Mouse (Mus musculus): Measurements from ENCODE around the gene Tbc1d24.

The Tbc1d24 gene

GRCm38 (mm10) chr17:24209916-24210240 lies 4.5 kb upstream of the Tbc1d24 start:
- no peak for DNase-seq (ENCODE audit: low spot score)

- peak; percentile 86 for DNase-seq (ENCODE audit: low spot score)
These were observed 3.9 kb upstream of the Tbc1d24 start, which contains the start of gene Ntn3 for GRCm38 (mm10) chr17:24209043-24209915. Ntn3 (minus strand) TSS chr17:24209531.

GRCm38 (mm10) chr17:24208641-24209042 lies 3.3 kb upstream of the Tbc1d24 start:
- peak; percentile 62 for DNase-seq (ENCODE audit: low spot score)

GRCm38 (mm10) chr17:24207768-24208640 lies 2.6 kb upstream of the Tbc1d24 start:
- no peak for DNase-seq (ENCODE audit: low spot score)

GRCm38 (mm10) chr17:24206451-24207351 lies 1.3 kb upstream of the Tbc1d24 start:
- peak; percentile 72 for DNase-seq (ENCODE audit: low spot score)

- no peak for DNase-seq (ENCODE audit: low spot score)
These were observed 573 bp upstream of the Tbc1d24 start for GRCm38 (mm10) chr17:24205908-24206361.

- DNase-seq (ENCODE audit: low spot score), result no peak
These were observed 516 bp downstream of the Tbc1d24 start for GRCm38 (mm10) chr17:24204846-24205245.

GRCm38 (mm10) chr17:24203611-24204534 lies 1.5 kb downstream of the Tbc1d24 start:
- no peak for DNase-seq (ENCODE audit: low spot score)

GRCm38 (mm10) chr17:24203068-24203467 lies 2.3 kb downstream of the Tbc1d24 start:
- no peak for DNase-seq (ENCODE audit: low spot score)

- no peak for DNase-seq (ENCODE audit: low spot score)
These were observed 4.3 kb downstream of the Tbc1d24 start for GRCm38 (mm10) chr17:24201092-24201491.

- DNase-seq (ENCODE audit: low spot score), result no peak
These were observed 5.6 kb downstream of the Tbc1d24 start for GRCm38 (mm10) chr17:24199741-24200140.

- DNase-seq (ENCODE audit: low spot score), result no peak
These were observed 6.1 kb downstream of the Tbc1d24 start for GRCm38 (mm10) chr17:24199252-24199651.

- no peak for DNase-seq (ENCODE audit: low spot score)
These were observed 8.1 kb downstream of the Tbc1d24 start for GRCm38 (mm10) chr17:24197032-24197824.

- DNase-seq (ENCODE audit: low spot score), result no peak
These were observed 10.0 kb downstream of the Tbc1d24 start for GRCm38 (mm10) chr17:24195349-24195748.

GRCm38 (mm10) chr17:24193769-24194168 lies 11.6 kb downstream of the Tbc1d24 start:
- no peak for DNase-seq (ENCODE audit: low spot score)

- DNase-seq (ENCODE audit: low spot score), result no peak
These were observed 12.1 kb downstream of the Tbc1d24 start for GRCm38 (mm10) chr17:24193268-24193667.

- no peak for DNase-seq (ENCODE audit: low spot score)
These were observed 12.5 kb downstream of the Tbc1d24 start for GRCm38 (mm10) chr17:24192848-24193247.

GRCm38 (mm10) chr17:24191481-24191880 lies 13.9 kb downstream of the Tbc1d24 start:
- no peak for DNase-seq (ENCODE audit: low spot score)

- no peak for DNase-seq (ENCODE audit: low spot score)
These were observed 14.4 kb downstream of the Tbc1d24 start for GRCm38 (mm10) chr17:24190934-24191333.

- DNase-seq (ENCODE audit: low spot score), result no peak
These were observed 31.1 kb downstream of the Tbc1d24 start for GRCm38 (mm10) chr17:24174259-24174658.

Measured in embryo, embryonic 10.5 days (tissue).